Mouse (Mus musculus) heart, embryonic 11.5 days (tissue): ENCODE results near the gene Zfand2b. TPM values are rescaled to one million over a fixed set of nuclear protein-coding genes. Genes with fewer than 3 reads are reported as not detected.

Experiments
- ATAC-seq: fragments of 200-750 bp; cut with Nextera tagmentation; replicated peaks from 2 replicates; pipeline ENCODE4 v1.8.0; 2017; ENCODE audit warnings: moderate library complexity; ENCODE audit not compliant: insufficient number of reproducible peaks, low FRiP score, low TSS enrichment
- H3K27ac ChIP-seq: fragments of 300-500 bp; sonication (generic); 2 replicates; pipeline ENCODE4 v1.5.1; 2014; ENCODE audit warnings: mild to moderate bottlenecking, low read depth, low read length
- H3K27me3 ChIP-seq: fragments of 300-500 bp; sonication (generic); 2 replicates; pipeline ENCODE4 v1.6.1; 2014; ENCODE audit warnings: mild to moderate bottlenecking, low read length, mixed read lengths; ENCODE audit not compliant: control insufficient read depth, insufficient read depth
- H3K36me3 ChIP-seq: fragments of 300-500 bp; sonication (generic); 2 replicates; pipeline ENCODE4 v1.6.1; 2014; ENCODE audit warnings: mild to moderate bottlenecking, low read length, moderate library complexity, mixed read lengths; ENCODE audit not compliant: control insufficient read depth, insufficient read depth
- H3K4me1 ChIP-seq: fragments of 300-500 bp; sonication (generic); 2 replicates; pipeline ENCODE4 v1.6.1; 2014; ENCODE audit warnings: low read length; ENCODE audit not compliant: control insufficient read depth, insufficient read depth
- H3K4me2 ChIP-seq: fragments of 300-500 bp; sonication (generic); 2 replicates; pipeline ENCODE4 v1.6.1; 2014; ENCODE audit warnings: mild to moderate bottlenecking, moderate library complexity
- H3K4me3 ChIP-seq: fragments of 300-500 bp; sonication (generic); 2 replicates; pipeline ENCODE4 v1.5.1; 2014; ENCODE audit warnings: low read depth, low read length
- H3K9ac ChIP-seq: fragments of 300-500 bp; sonication (generic); 2 replicates; pipeline ENCODE4 v1.6.1; 2014; ENCODE audit warnings: mild to moderate bottlenecking, low read depth, low read length, moderate library complexity
- H3K9me3 ChIP-seq: fragments of 300-500 bp; sonication (generic); replicated peaks from 2 replicates; pipeline ENCODE4 v1.6.1; 2016; ENCODE audit warnings: low read length; ENCODE audit not compliant: control insufficient read depth
- WGBS: fragments of 180-500 bp; shearing (Covaris S2); extraction: QIAGEN DNeasy Blood & Tissue Kit; methylation state at CpG from one replicate; pipeline ENCODE4 v1.1.7; 2014; ENCODE audit not compliant: insufficient replicate concordance; 5-methylcytosine and 5-hydroxymethylcytosine counted together
- polyA plus RNA-seq: library from polyadenylated mRNA; unstranded; fragments of >200 nt; fragmentation: Nextera tagmentation; extraction: Ambion mirVana; gene quantifications from 2 replicates; pipeline ENCODE4 v1.2.1, GENCODE M21; 2014

Zfand2b gene
- 31.9 and 33.8 TPM in 2 replicates for polyA plus RNA-seq

GRCm38 (mm10) chr1:75168472-75169464 lies at the start of gene Zfand2b:
Zfand2b (plus strand) TSS chr1:75168646.
- peak within 1 kb of the TSS; percentile 59 for H3K27ac ChIP-seq
- under 1% methylated on average over 56 of the region's 59 CpGs for WGBS
- peak; percentile 97 for ATAC-seq
- H3K27me3 ChIP-seq = no peaks in the 10 kb centered on the region
- H3K4me1 ChIP-seq = peaks cover 6% of the 10 kb centered on the region; the same call in 1 of the 2 replicates
- H3K9ac ChIP-seq = peak within 1 kb of the TSS; percentile 77
- no peaks in the 10 kb centered on the region for H3K9me3 ChIP-seq
- H3K36me3 ChIP-seq = peaks cover 17% of the 10 kb centered on the region
- peak within 1 kb of the TSS; percentile 75 for H3K4me2 ChIP-seq
- H3K4me3 ChIP-seq = peak within 1 kb of the TSS; percentile 58

GRCm38 (mm10) chr1:75122211-75122610 lies 46.2 kb upstream of the Zfand2b start:
- Histone ChIP-seq H3K36me3 (no peaks in the 10 kb centered on the region), H3K4me1 (peaks cover 6% of the 10 kb centered on the region; the same call in 1 of the 2 replicates), H3K4me2 (no peak overlapping the region), H3K9ac (no peak overlapping the region), H3K27ac (no peak overlapping the region), H3K9me3 (no peaks in the 10 kb centered on the region), H3K4me3 (no peak overlapping the region), H3K27me3 (no peaks in the 10 kb centered on the region)
- 75% methylated on average over 3 of the region's 3 CpGs for WGBS
- no peak for ATAC-seq

- Histone ChIP-seq H3K9me3 (no peaks in the 10 kb centered on the region), H3K27ac (peak within 1 kb of the TSS; percentile 96), H3K4me1 (peaks cover 6% of the 10 kb centered on the region; the same call in 1 of the 2 replicates), H3K36me3 (no peaks in the 10 kb centered on the region), H3K9ac (peak within 1 kb of the TSS; percentile 80), H3K4me2 (peak within 1 kb of the TSS; percentile 63), H3K4me3 (peak within 1 kb of the TSS; percentile 70), H3K27me3 (peaks cover 3% of the 10 kb centered on the region; the same call in 1 of the 2 replicates)
- peak; percentile 94 for ATAC-seq
- 2% methylated on average over 56 of the region's 56 CpGs for WGBS
Measured at GRCm38 (mm10) chr1:75124346-75125321, 43.8 kb upstream of the Zfand2b start, which contains the start of gene Nhej1. Nhej1 (minus strand) TSS chr1:75125200.

GRCm38 (mm10) chr1:75125418-75125817 lies 43.0 kb upstream of the Zfand2b start:
- 36% methylated on average over 5 of the region's 5 CpGs for WGBS
- Histone ChIP-seq H3K4me1 (peaks cover 6% of the 10 kb centered on the region; the same call in 1 of the 2 replicates), H3K36me3 (no peaks in the 10 kb centered on the region), H3K27me3 (peaks cover 3% of the 10 kb centered on the region; the same call in 1 of the 2 replicates), H3K4me2 (peak overlapping the region; percentile 63), H3K9ac (peak overlapping the region; percentile 80; the same call in 1 of the 2 replicates), H3K27ac (peak overlapping the region; percentile 96), H3K9me3 (no peaks in the 10 kb centered on the region), H3K4me3 (peak overlapping the region; percentile 70)
- ATAC-seq = no peak

GRCm38 (mm10) chr1:75128641-75129040 lies 39.8 kb upstream of the Zfand2b start:
- no peak overlapping the region for H3K4me3 ChIP-seq
- H3K36me3 ChIP-seq = no peaks in the 10 kb centered on the region
- H3K27ac ChIP-seq = no peak overlapping the region
- H3K9me3 ChIP-seq = no peaks in the 10 kb centered on the region
- 80% methylated on average over 3 of the region's 3 CpGs for whole genome bisulfite sequencing
- ATAC-seq = no peak
- peaks cover 6% of the 10 kb centered on the region; the same call in 1 of the 2 replicates for H3K4me1 ChIP-seq
- no peak overlapping the region for H3K9ac ChIP-seq
- H3K27me3 ChIP-seq = peaks cover 3% of the 10 kb centered on the region; the same call in 1 of the 2 replicates
- H3K4me2 ChIP-seq = no peak overlapping the region

- H3K9ac ChIP-seq = no peak within 1 kb of the TSS
- H3K27me3 ChIP-seq = peaks cover 3% of the 10 kb centered on the region; the same call in 1 of the 2 replicates
- no peaks in the 10 kb centered on the region for H3K9me3 ChIP-seq
- no peak within 1 kb of the TSS for H3K27ac ChIP-seq
- no peak for ATAC-seq
- H3K36me3 ChIP-seq = peaks cover 10% of the 10 kb centered on the region; the same call in 1 of the 2 replicates
- no peak within 1 kb of the TSS for H3K4me2 ChIP-seq
- no peak within 1 kb of the TSS for H3K4me3 ChIP-seq
- 61% methylated on average over 12 of the region's 12 CpGs for WGBS
- H3K4me1 ChIP-seq = no peaks in the 10 kb centered on the region
Measured at GRCm38 (mm10) chr1:75133421-75134207, 34.8 kb upstream of the Zfand2b start, which contains the start of gene Slc23a3. Slc23a3 (minus strand) TSS chr1:75133890.

GRCm38 (mm10) chr1:75136293-75136692 lies 32.2 kb upstream of the Zfand2b start:
- Histone ChIP-seq H3K27ac (peak overlapping the region; percentile 22), H3K9ac (no peak overlapping the region), H3K27me3 (no peaks in the 10 kb centered on the region), H3K4me3 (no peak overlapping the region), H3K9me3 (no peaks in the 10 kb centered on the region), H3K4me1 (peaks cover 6% of the 10 kb centered on the region; the same call in 1 of the 2 replicates), H3K36me3 (peaks cover 17% of the 10 kb centered on the region; the same call in 1 of the 2 replicates), H3K4me2 (no peak overlapping the region; the same call in 1 of the 2 replicates)
- 56% methylated on average over 6 of the region's 6 CpGs for WGBS
- no peak for ATAC-seq
